Mouse (Mus musculus) heart, adult 2 months (tissue): ENCODE data around the gene Psmg4. TPM values are rescaled to one million over a fixed set of nuclear protein-coding genes. Genes with fewer than 3 reads are reported as not detected.

Source experiments
- DNase-seq, 2 experiments: peaks; one replicate each; pipeline ENCODE4 v3.0.0; 2021
- H3K27ac ChIP-seq: fragments of 200-600 bp; 2 replicates; pipeline ENCODE4 v1.8.1; 2022
- H3K27me3 ChIP-seq: fragments of 200-500 bp; 2 replicates; pipeline ENCODE4 v1.6.1; 2012; ENCODE audit warnings: mild to moderate bottlenecking, low read length, inconsistent platforms, mixed read lengths; ENCODE audit not compliant: control insufficient read depth, insufficient read depth
- H3K36me3 ChIP-seq: fragments of 200-500 bp; 2 replicates; pipeline ENCODE4 v1.6.1; 2012; ENCODE audit warnings: low read length, inconsistent platforms; ENCODE audit not compliant: control insufficient read depth, insufficient read depth
- H3K4me1 ChIP-seq: fragments of 200-500 bp; 2 replicates; pipeline ENCODE4 v1.6.1; 2011; ENCODE audit warnings: low read length; ENCODE audit not compliant: control insufficient read depth, insufficient read depth
- H3K4me3 ChIP-seq: fragments of 200-600 bp; 2 replicates; pipeline ENCODE4 v1.8.1; 2022
- H3K79me2 ChIP-seq: fragments of 200-500 bp; replicated peaks from 2 replicates; pipeline ENCODE4 v1.6.1; 2012; ENCODE audit warnings: mild to moderate bottlenecking, inconsistent platforms, low read length, moderate library complexity, mixed read lengths; ENCODE audit not compliant: control insufficient read depth, insufficient read depth
- H3K9ac ChIP-seq: fragments of 200-500 bp; 2 replicates; pipeline ENCODE4 v1.6.1; 2012; ENCODE audit warnings: low read depth, mild to moderate bottlenecking, control low read depth, inconsistent platforms, low read length, mixed read lengths
- CTCF ChIP-seq: fragments of 200-600 bp; IDR thresholded peaks from 2 replicates; pipeline ENCODE4 v1.8.1; 2022; ENCODE audit warnings: antibody characterized with exemption, mild to moderate bottlenecking, moderate library complexity
- EP300 ChIP-seq: fragments of 200-500 bp; IDR thresholded peaks from 2 replicates; pipeline ENCODE4 v1.6.1; 2011; ENCODE audit warnings: low read depth, low read length, control low read depth; ENCODE audit not compliant: insufficient read depth
- POLR2A ChIP-seq: fragments of 200-500 bp; IDR thresholded peaks from 2 replicates; pipeline ENCODE4 v1.6.1; 2011; ENCODE audit warnings: mild to moderate bottlenecking, low read depth, low read length, control low read depth; ENCODE audit not compliant: insufficient read depth
- WGBS: fragments of 180-500 bp; shearing (Covaris S2); methylation state at CpG from one replicate; pipeline ENCODE4 v1.1.7; 2018; 5-methylcytosine and 5-hydroxymethylcytosine counted together
- intact Hi-C: fragments of 180-260 bp; cut with DNase I; formaldehyde crosslinking; loops from one replicate; pipeline ENCODE4 v1.15.1; 2025
- polyA plus RNA-seq: library from polyadenylated mRNA; depleted of rRNA; stranded (reverse); fragments of >200 nt; gene quantifications from 2 replicates; pipeline ENCODE4 v1.2.3, GENCODE M21; 2012
- total RNA-seq, 2 experiments: library from RNA; stranded (reverse); gene quantifications; 2 replicates each; pipeline ENCODE4 v1.2.3; 2021

Psmg4 gene
- total and polyA plus RNA-seq, 3 experiments, result 23.1 to 51.2 (median 29.0) TPM

- Histone ChIP-seq H3K27ac (peak overlapping the region; percentile 97), H3K4me1 (peaks cover 1% of the 10 kb centered on the region; the same call in 1 of the 2 replicates), H3K27me3 (no peaks in the 10 kb centered on the region), H3K9ac (peak overlapping the region; percentile 26), H3K36me3 (no peaks in the 10 kb centered on the region), H3K4me3 (peak overlapping the region; percentile 94), H3K79me2 (no peaks in the 10 kb centered on the region)
- TF ChIP-seq POLR2A (no peak), EP300 (no peak), CTCF (no peak)
- DNase-seq, result no peak
- intact Hi-C loops, result no loop called here
- 31% methylated on average over 12 of the region's 12 CpGs for WGBS
Measured at GRCm38 (mm10) chr13:34163304-34163975, 676 bp downstream of the Psmg4 start.

GRCm38 (mm10) chr13:34174025-34174424 is 11.3 kb downstream of the Psmg4 start:
- no peak overlapping the region for H3K4me3 ChIP-seq
- H3K27ac ChIP-seq, result no peak overlapping the region
- H3K79me2 ChIP-seq, result no peaks in the 10 kb centered on the region
- intact Hi-C loops, result no loop called here
- 88% methylated on average over 6 of the region's 6 CpGs for WGBS
- TF ChIP-seq POLR2A (no peak), CTCF (no peak), EP300 (no peak)
- no peaks in the 10 kb centered on the region for H3K4me1 ChIP-seq
- no peak for DNase-seq
- H3K9ac ChIP-seq, result no peak overlapping the region
- H3K27me3 ChIP-seq, result no peaks in the 10 kb centered on the region
- H3K36me3 ChIP-seq, result no peaks in the 10 kb centered on the region

GRCm38 (mm10) chr13:34181624-34182023 is 18.9 kb downstream of the Psmg4 start:
- 77% methylated on average over 5 of the region's 5 CpGs for WGBS
- H3K36me3 ChIP-seq, result no peaks in the 10 kb centered on the region
- H3K27ac ChIP-seq, result no peak overlapping the region

GRCm38 (mm10) chr13:34185371-34185770 is 22.6 kb downstream of the Psmg4 start:
- Histone ChIP-seq H3K4me3 (no peak overlapping the region), H3K79me2 (no peaks in the 10 kb centered on the region), H3K27ac (no peak overlapping the region), H3K4me1 (peaks cover 5% of the 10 kb centered on the region), H3K36me3 (no peaks in the 10 kb centered on the region), H3K27me3 (no peaks in the 10 kb centered on the region), H3K9ac (no peak overlapping the region)
- WGBS, result 83% methylated on average over 2 of the region's 2 CpGs
- TF ChIP-seq CTCF, result no peak
- TF ChIP-seq POLR2A, result no peak
- no peak for TF ChIP-seq EP300
- intact Hi-C loops, result loop anchor here (5.0 to 10.0 kb wide), 3 partner anchors 609 to 787 kb away; no protein-coding TSS in a partner anchor
- no peak for DNase-seq

More at GRCm38 (mm10) chr13:34181624-34182023, 18.9 kb downstream of the Psmg4 start:
- intact Hi-C loops, result loop anchor here (10.0 kb wide), 1 partner anchor 613 kb away; no protein-coding TSS in a partner anchor
- Histone ChIP-seq H3K4me1 (no peaks in the 10 kb centered on the region), H3K9ac (no peak overlapping the region), H3K27me3 (no peaks in the 10 kb centered on the region), H3K79me2 (no peaks in the 10 kb centered on the region), H3K4me3 (no peak overlapping the region)
- TF ChIP-seq CTCF, result no peak
- TF ChIP-seq POLR2A, result no peak
- TF ChIP-seq EP300, result no peak
- DNase-seq, result no peak

GRCm38 (mm10) chr13:34187571-34187970 is 24.8 kb downstream of the Psmg4 start:
- no peaks in the 10 kb centered on the region for H3K27me3 ChIP-seq
- DNase-seq, result peak; percentile 55 to 76
- TF ChIP-seq POLR2A (no peak), EP300 (peak; percentile 86; the same call in 1 of the 2 replicates), CTCF (peak; percentile 95)
- H3K27ac ChIP-seq, result no peak overlapping the region
- H3K4me3 ChIP-seq, result no peak overlapping the region
- no peaks in the 10 kb centered on the region for H3K36me3 ChIP-seq
- peaks cover 5% of the 10 kb centered on the region for H3K4me1 ChIP-seq
- 6% methylated on average over 5 of the region's 5 CpGs for WGBS
- intact Hi-C loops, result loop anchor here (1.0 to 10.0 kb wide), 5 partner anchors 157 to 785 kb away; partner anchors contain the start of gene Slc22a23
- H3K9ac ChIP-seq, result no peak overlapping the region
- no peaks in the 10 kb centered on the region for H3K79me2 ChIP-seq
